Mouse (Mus musculus): ENCODE measurements around the gene Clcn2.
A peak's percentile ranks its signal among the peaks of the same experiment; 100 is the strongest.

Clcn2 gene

GRCm38 (mm10) chr16:20717181-20717977 is at the start of gene Clcn2, which contains the start of gene Polr2h:
Gene Clcn2 (minus strand): TSS chr16:20717746.
Gene Polr2h (plus strand): TSS chr16:20717665.
- peak; percentile 98 for DNase-seq

GRCm38 (mm10) chr16:20765244-20765643 is 47.7 kb upstream of the Clcn2 start:
- no peak for DNase-seq

- no peak for DNase-seq
Measured at GRCm38 (mm10) chr16:20761681-20762080, 44.1 kb upstream of the Clcn2 start.

GRCm38 (mm10) chr16:20757385-20757784 is 39.8 kb upstream of the Clcn2 start:
- DNase-seq, result no peak

- no peak for DNase-seq
Measured at GRCm38 (mm10) chr16:20756052-20756451, 38.5 kb upstream of the Clcn2 start.

- no peak for DNase-seq
Measured at GRCm38 (mm10) chr16:20750518-20750917, 33.0 kb upstream of the Clcn2 start.

- DNase-seq, result no peak
Measured at GRCm38 (mm10) chr16:20746641-20747040, 29.1 kb upstream of the Clcn2 start.

- DNase-seq, result no peak
Measured at GRCm38 (mm10) chr16:20739845-20740244, 22.3 kb upstream of the Clcn2 start.

- no peak for DNase-seq
Measured at GRCm38 (mm10) chr16:20736823-20737222, 19.3 kb upstream of the Clcn2 start.

GRCm38 (mm10) chr16:20736168-20736567 is 18.6 kb upstream of the Clcn2 start:
- DNase-seq, result no peak

GRCm38 (mm10) chr16:20735651-20736050 is 18.1 kb upstream of the Clcn2 start:
- no peak for DNase-seq

- peak; percentile 69 for DNase-seq
Measured at GRCm38 (mm10) chr16:20733731-20734730, 16.5 kb upstream of the Clcn2 start, which contains the start of gene Thpo. Gene Thpo (minus strand): TSS chr16:20734511.

- DNase-seq, result peak; percentile 82
Measured at GRCm38 (mm10) chr16:20732925-20733730, 15.6 kb upstream of the Clcn2 start, which contains the start of gene Chrd. Gene Chrd (plus strand): TSS chr16:20733127.

GRCm38 (mm10) chr16:20732251-20732924 is 14.8 kb upstream of the Clcn2 start:
- DNase-seq, result peak; percentile 59

- no peak for DNase-seq
Measured at GRCm38 (mm10) chr16:20731688-20732087, 14.1 kb upstream of the Clcn2 start.

- no peak for DNase-seq
Measured at GRCm38 (mm10) chr16:20730293-20730711, 12.8 kb upstream of the Clcn2 start.

- DNase-seq, result no peak
Measured at GRCm38 (mm10) chr16:20726384-20726783, 8.8 kb upstream of the Clcn2 start.

GRCm38 (mm10) chr16:20725750-20726149 is 8.2 kb upstream of the Clcn2 start:
- DNase-seq, result peak; percentile 4

GRCm38 (mm10) chr16:20725321-20725720 is 7.8 kb upstream of the Clcn2 start:
- peak; percentile 8 for DNase-seq

- peak; percentile 25 for DNase-seq
Measured at GRCm38 (mm10) chr16:20724338-20724748, 6.8 kb upstream of the Clcn2 start.

- no peak for DNase-seq
Measured at GRCm38 (mm10) chr16:20723247-20723646, 5.7 kb upstream of the Clcn2 start.

GRCm38 (mm10) chr16:20722736-20723135 is 5.2 kb upstream of the Clcn2 start:
- no peak for DNase-seq
